Mouse (Mus musculus) limb, embryonic 11.5 days (tissue): Measurements from ENCODE around the gene H13. TPM values are rescaled to one million over a fixed set of nuclear protein-coding genes. Genes with fewer than 3 reads are reported as not detected.

Experiments
- ATAC-seq: fragments of 200-750 bp; cut with Nextera tagmentation; 2 replicates; pipeline ENCODE4 v1.8.0; 2017; ENCODE audit warnings: low read depth; ENCODE audit not compliant: insufficient number of reproducible peaks, low FRiP score, low TSS enrichment
- DNase-seq: peaks from one replicate; pipeline ENCODE4 v3.0.0-alpha.2; 2015; ENCODE audit warnings: low spot score
- H3K27ac ChIP-seq: fragments of 300-500 bp; sonication (generic); replicated peaks from 2 replicates; pipeline ENCODE4 v1.5.1; 2014; ENCODE audit warnings: low read depth, mild to moderate bottlenecking, low read length
- H3K27me3 ChIP-seq: fragments of 300-500 bp; sonication (generic); 2 replicates; pipeline ENCODE4 v1.6.1; 2014; ENCODE audit warnings: mild to moderate bottlenecking, low read length, mixed read lengths; ENCODE audit not compliant: control insufficient read depth, insufficient read depth
- H3K36me3 ChIP-seq: fragments of 300-500 bp; sonication (generic); 2 replicates; pipeline ENCODE4 v1.6.1; 2014; ENCODE audit warnings: mild to moderate bottlenecking, low read length, moderate library complexity, mixed read lengths; ENCODE audit not compliant: control insufficient read depth, insufficient read depth
- H3K4me1 ChIP-seq: fragments of 300-500 bp; sonication (generic); 2 replicates; pipeline ENCODE4 v1.6.1; 2014; ENCODE audit warnings: low read length, mixed read lengths; ENCODE audit not compliant: control insufficient read depth, insufficient read depth
- H3K4me2 ChIP-seq: fragments of 300-500 bp; sonication (generic); 2 replicates; pipeline ENCODE4 v1.6.1; 2014; ENCODE audit warnings: low read depth, mild to moderate bottlenecking, moderate library complexity; ENCODE audit not compliant: severe bottlenecking
- H3K4me3 ChIP-seq: fragments of 300-500 bp; sonication (generic); 2 replicates; pipeline ENCODE4 v1.5.1; 2014; ENCODE audit warnings: low read depth, low read length
- H3K9ac ChIP-seq: fragments of 300-500 bp; sonication (generic); 2 replicates; pipeline ENCODE4 v1.6.1; 2014; ENCODE audit warnings: mild to moderate bottlenecking, low read length
- H3K9me3 ChIP-seq: fragments of 300-500 bp; sonication (generic); 2 replicates; pipeline ENCODE4 v1.6.1; 2016; ENCODE audit warnings: low read length; ENCODE audit not compliant: control insufficient read depth
- WGBS: fragments of 180-500 bp; shearing (Covaris S2); extraction: QIAGEN DNeasy Blood & Tissue Kit; methylation state at CpG from one replicate; pipeline ENCODE4 v1.1.7; 2014; 5-methylcytosine and 5-hydroxymethylcytosine counted together
- polyA plus RNA-seq: library from polyadenylated mRNA; unstranded; fragments of >200 nt; fragmentation: Nextera tagmentation; extraction: Ambion mirVana; gene quantifications from 2 replicates; pipeline ENCODE4 v1.2.1, GENCODE M21; 2014

Gene H13
- polyA plus RNA-seq, 1 experiment from 2014 or later: 126 TPM

- 66% methylated on average over 9 of the region's 9 CpGs for WGBS
- H3K9ac ChIP-seq: peak overlapping the region; percentile 98
- H3K4me2 ChIP-seq: peak overlapping the region; percentile 87
- DNase-seq (no peak), ATAC-seq (no peak)
- no peaks in the 10 kb centered on the region for H3K9me3 ChIP-seq
- H3K27me3 ChIP-seq: no peaks in the 10 kb centered on the region
- H3K27ac ChIP-seq: 0 out of 2 replicates have a peak overlapping the region, but pooled peaks have one; percentile 91
- H3K4me3 ChIP-seq: peak overlapping the region; percentile 100
- H3K36me3 ChIP-seq: peaks cover 6% of the 10 kb centered on the region; the same call in 1 of the 2 replicates
- H3K4me1 ChIP-seq: peaks cover 25% of the 10 kb centered on the region
Observed at GRCm38 (mm10) chr2:152670983-152671641, 1.9 kb downstream of the H13 start.

DNA sequence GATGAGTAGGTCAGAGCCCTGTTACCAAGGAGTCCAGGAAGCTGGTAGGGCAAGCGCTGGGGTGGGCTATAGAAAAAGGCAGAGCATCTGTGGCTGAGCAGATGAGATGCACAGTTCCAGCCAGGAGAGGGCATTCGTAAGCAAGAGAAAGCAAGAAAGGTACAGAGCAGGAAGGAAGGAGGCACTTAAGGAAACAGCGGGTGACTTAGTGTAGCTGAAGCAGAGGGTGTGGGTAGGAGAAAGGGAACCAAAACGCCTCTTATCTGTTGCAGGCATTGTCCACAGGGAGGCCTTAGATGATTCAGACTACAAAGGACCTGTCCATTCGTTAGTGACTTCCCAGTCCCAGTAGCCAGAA, 2.4 kb downstream of the H13 start:
- H3K4me2 ChIP-seq: peak overlapping the region; percentile 87
- no peak for ATAC-seq
- DNase-seq: peak; percentile 49
- H3K36me3 ChIP-seq: peaks cover 6% of the 10 kb centered on the region; the same call in 1 of the 2 replicates
- H3K9me3 ChIP-seq: no peaks in the 10 kb centered on the region
- peak overlapping the region; percentile 100 for H3K4me3 ChIP-seq
- no peak overlapping the region for H3K9ac ChIP-seq
- no peak overlapping the region for H3K27ac ChIP-seq
- WGBS: 51% methylated on average over 5 of the region's 5 CpGs
- H3K27me3 ChIP-seq: no peaks in the 10 kb centered on the region
- H3K4me1 ChIP-seq: peaks cover 25% of the 10 kb centered on the region

DNA sequence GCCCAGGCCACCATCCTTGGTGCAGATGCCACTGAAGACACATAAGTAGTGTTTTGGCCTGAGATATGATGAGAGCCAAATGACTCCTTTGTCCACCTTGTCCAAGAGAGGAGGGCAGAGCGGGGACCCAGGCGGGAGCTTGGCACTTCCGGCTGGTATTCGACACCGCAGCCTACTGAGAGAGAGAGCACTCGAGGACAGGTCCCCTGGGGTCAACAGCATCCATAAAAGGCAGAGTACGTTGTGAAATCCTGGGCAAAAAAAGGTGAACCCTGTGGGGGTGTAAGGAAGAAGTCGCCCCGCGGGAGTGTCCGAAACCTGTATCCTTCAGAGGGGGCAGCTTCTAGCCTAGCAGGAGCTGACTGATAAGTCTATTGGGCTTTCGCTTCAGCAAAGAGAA, 2.9 kb downstream of the H13 start:
- Histone ChIP-seq H3K4me1 (peaks cover 25% of the 10 kb centered on the region), H3K27ac (no peak overlapping the region), H3K36me3 (peaks cover 6% of the 10 kb centered on the region; the same call in 1 of the 2 replicates), H3K27me3 (no peaks in the 10 kb centered on the region), H3K9ac (no peak overlapping the region), H3K9me3 (no peaks in the 10 kb centered on the region), H3K4me3 (peak overlapping the region; percentile 100; the same call in 1 of the 2 replicates), H3K4me2 (peak overlapping the region; percentile 87)
- DNase-seq (no peak), ATAC-seq (no peak)
- 84% methylated on average over 12 of the region's 12 CpGs for WGBS

DNA sequence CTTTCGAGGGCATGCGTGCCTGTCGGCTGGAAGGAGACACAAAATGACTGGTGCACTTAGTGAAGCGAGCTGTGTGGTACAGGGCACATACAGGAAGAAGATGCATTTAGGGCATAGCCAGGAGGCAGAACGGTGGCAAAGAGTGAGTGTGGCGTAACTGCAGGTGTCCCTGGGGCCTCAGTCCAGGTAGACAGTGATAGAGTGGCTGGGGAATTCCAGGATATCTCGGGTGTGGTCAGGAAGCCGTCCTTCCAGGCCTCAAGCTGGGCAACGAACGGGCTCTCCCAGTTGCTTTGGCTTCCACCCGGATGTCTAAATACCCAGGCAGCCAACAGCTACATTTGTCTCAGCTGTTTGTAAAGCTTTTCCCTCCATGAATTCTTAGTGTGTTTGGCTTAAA, 4.9 kb downstream of the H13 start:
- ATAC-seq (no peak), DNase-seq (no peak)
- Histone ChIP-seq H3K36me3 (peaks cover 13% of the 10 kb centered on the region; the same call in 1 of the 2 replicates), H3K9ac (no peak overlapping the region), H3K4me1 (peaks cover 25% of the 10 kb centered on the region), H3K4me3 (no peak overlapping the region), H3K27ac (peak overlapping the region; percentile 26; the same call in 1 of the 2 replicates), H3K9me3 (no peaks in the 10 kb centered on the region), H3K4me2 (no peak overlapping the region), H3K27me3 (no peaks in the 10 kb centered on the region)
- 87% methylated on average over 11 of the region's 11 CpGs for WGBS

DNA sequence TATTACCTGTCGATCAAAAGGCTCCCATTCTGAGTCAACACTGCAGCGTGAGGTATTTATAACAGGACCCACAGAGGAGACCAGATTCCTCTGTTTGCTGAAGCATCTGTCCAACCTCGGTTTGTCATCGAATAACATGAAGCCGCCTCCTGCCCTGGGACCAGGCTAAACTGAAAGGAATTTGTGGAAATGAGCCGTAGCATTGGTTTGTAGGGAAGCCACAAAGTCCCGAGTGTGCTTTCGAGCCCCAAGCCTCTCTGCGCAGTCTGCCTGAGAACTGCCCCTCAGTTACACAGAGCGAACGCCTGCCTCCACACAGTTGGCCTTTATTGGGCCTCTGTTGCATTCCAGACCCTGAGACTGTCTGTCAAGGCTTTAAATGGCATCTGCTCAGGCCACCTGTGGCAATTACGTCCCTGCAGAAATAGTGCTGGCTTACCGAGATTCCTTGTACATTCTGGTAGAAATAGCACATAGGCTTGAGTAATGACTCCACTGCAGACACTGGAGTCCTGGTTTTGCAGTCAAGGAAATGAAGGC, 6.1 kb downstream of the H13 start:
- no peaks in the 10 kb centered on the region for H3K9me3 ChIP-seq
- 72% methylated on average over 13 of the region's 13 CpGs for WGBS
- H3K27ac ChIP-seq: no peak overlapping the region
- peaks cover 17% of the 10 kb centered on the region; the same call in 1 of the 2 replicates for H3K36me3 ChIP-seq
- no peak for ATAC-seq
- peaks cover 25% of the 10 kb centered on the region for H3K4me1 ChIP-seq
- no peak overlapping the region for H3K4me3 ChIP-seq
- H3K27me3 ChIP-seq: no peaks in the 10 kb centered on the region
- H3K9ac ChIP-seq: no peak overlapping the region
- DNase-seq: no peak
- H3K4me2 ChIP-seq: no peak overlapping the region

GRCm38 (mm10) chr2:152678302-152678701, 9.0 kb downstream of the H13 start:
- H3K27ac ChIP-seq: no peak overlapping the region
- peaks cover 38% of the 10 kb centered on the region for H3K36me3 ChIP-seq
- H3K9ac ChIP-seq: no peak overlapping the region
- 72% methylated on average over 3 of the region's 3 CpGs for WGBS
- peaks cover 8% of the 10 kb centered on the region for H3K4me1 ChIP-seq
- no peaks in the 10 kb centered on the region for H3K9me3 ChIP-seq
- H3K27me3 ChIP-seq: no peaks in the 10 kb centered on the region
- ATAC-seq (no peak), DNase-seq (peak; percentile 35)
- no peak overlapping the region for H3K4me2 ChIP-seq
- no peak overlapping the region for H3K4me3 ChIP-seq

DNA sequence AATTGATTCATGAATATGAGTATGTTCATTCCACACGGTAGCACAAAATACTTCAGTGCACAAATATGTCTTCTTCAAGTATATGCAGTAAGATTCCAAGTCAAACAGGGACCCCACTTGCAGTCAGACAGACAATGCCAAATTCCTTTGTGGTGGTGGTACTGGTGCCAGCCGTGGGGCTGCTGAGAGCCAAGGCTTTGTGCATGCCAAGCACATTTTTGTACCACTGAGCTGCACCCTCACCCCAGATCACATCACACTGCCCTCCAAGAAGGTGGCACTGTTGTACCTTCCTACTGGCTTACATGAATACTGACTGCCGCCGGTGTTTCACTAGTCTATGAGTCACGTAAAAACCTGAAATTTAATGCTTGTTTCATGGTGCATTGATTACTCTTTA, 9.7 kb downstream of the H13 start:
- DNase-seq (no peak), ATAC-seq (no peak)
- Histone ChIP-seq H3K4me3 (no peak overlapping the region), H3K36me3 (peaks cover 44% of the 10 kb centered on the region), H3K27ac (no peak overlapping the region), H3K9me3 (no peaks in the 10 kb centered on the region), H3K9ac (no peak overlapping the region), H3K4me1 (peaks cover 8% of the 10 kb centered on the region), H3K4me2 (no peak overlapping the region), H3K27me3 (no peaks in the 10 kb centered on the region)
- WGBS: 95% methylated on average over 5 of the region's 5 CpGs

- no peak for DNase-seq
Observed at GRCm38 (mm10) chr2:152679701-152680355, 10.6 kb downstream of the H13 start.

More at GRCm38 (mm10) chr2:152679701-152680355, 10.6 kb downstream of the H13 start:
- Histone ChIP-seq H3K36me3 (peaks cover 51% of the 10 kb centered on the region), H3K27me3 (no peaks in the 10 kb centered on the region), H3K4me2 (no peak overlapping the region), H3K9ac (no peak overlapping the region), H3K4me1 (peaks cover 6% of the 10 kb centered on the region; the same call in 1 of the 2 replicates), H3K4me3 (no peak overlapping the region), H3K9me3 (no peaks in the 10 kb centered on the region), H3K27ac (no peak overlapping the region)
- ATAC-seq: no peak
- 84% methylated on average over 8 of the region's 8 CpGs for WGBS
